Mouse (Mus musculus) heart, adult 2 months (tissue): ENCODE measurements around the gene Gmds. TPM values are rescaled to one million over a fixed set of nuclear protein-coding genes. Genes with fewer than 3 reads are reported as not detected.
A peak's percentile ranks its signal among the peaks of the same experiment; 100 is the strongest.

Experiments
- DNase-seq, 2 experiments: peaks; one replicate each; pipeline ENCODE4 v3.0.0; 2021
- H3K27ac ChIP-seq: fragments of 200-600 bp; 2 replicates; pipeline ENCODE4 v1.8.1; 2022
- H3K27me3 ChIP-seq: fragments of 200-500 bp; 2 replicates; pipeline ENCODE4 v1.6.1; 2012; ENCODE audit warnings: mild to moderate bottlenecking, low read length, inconsistent platforms, mixed read lengths; ENCODE audit not compliant: control insufficient read depth, insufficient read depth
- H3K36me3 ChIP-seq: fragments of 200-500 bp; 2 replicates; pipeline ENCODE4 v1.6.1; 2012; ENCODE audit warnings: low read length, inconsistent platforms; ENCODE audit not compliant: control insufficient read depth, insufficient read depth
- H3K4me1 ChIP-seq: fragments of 200-500 bp; 2 replicates; pipeline ENCODE4 v1.6.1; 2011; ENCODE audit warnings: low read length; ENCODE audit not compliant: control insufficient read depth, insufficient read depth
- H3K4me3 ChIP-seq: fragments of 200-600 bp; 2 replicates; pipeline ENCODE4 v1.8.1; 2022
- H3K79me2 ChIP-seq: fragments of 200-500 bp; replicated peaks from 2 replicates; pipeline ENCODE4 v1.6.1; 2012; ENCODE audit warnings: mild to moderate bottlenecking, inconsistent platforms, low read length, moderate library complexity, mixed read lengths; ENCODE audit not compliant: control insufficient read depth, insufficient read depth
- H3K9ac ChIP-seq: fragments of 200-500 bp; 2 replicates; pipeline ENCODE4 v1.6.1; 2012; ENCODE audit warnings: low read depth, mild to moderate bottlenecking, control low read depth, inconsistent platforms, low read length, mixed read lengths
- CTCF ChIP-seq: fragments of 200-600 bp; IDR thresholded peaks from 2 replicates; pipeline ENCODE4 v1.8.1; 2022; ENCODE audit warnings: antibody characterized with exemption, mild to moderate bottlenecking, moderate library complexity
- EP300 ChIP-seq: fragments of 200-500 bp; IDR thresholded peaks from 2 replicates; pipeline ENCODE4 v1.6.1; 2011; ENCODE audit warnings: low read depth, low read length, control low read depth; ENCODE audit not compliant: insufficient read depth
- POLR2A ChIP-seq: fragments of 200-500 bp; IDR thresholded peaks from 2 replicates; pipeline ENCODE4 v1.6.1; 2011; ENCODE audit warnings: mild to moderate bottlenecking, low read depth, low read length, control low read depth; ENCODE audit not compliant: insufficient read depth
- WGBS: fragments of 180-500 bp; shearing (Covaris S2); methylation state at CpG from one replicate; pipeline ENCODE4 v1.1.7; 2018; 5-methylcytosine and 5-hydroxymethylcytosine counted together
- intact Hi-C: fragments of 180-260 bp; cut with DNase I; formaldehyde crosslinking; loops from one replicate; pipeline ENCODE4 v1.15.1; 2025
- polyA plus RNA-seq: library from polyadenylated mRNA; depleted of rRNA; stranded (reverse); fragments of >200 nt; gene quantifications from 2 replicates; pipeline ENCODE4 v1.2.3, GENCODE M21; 2012
- total RNA-seq, 2 experiments: library from RNA; stranded (reverse); gene quantifications; 2 replicates each; pipeline ENCODE4 v1.2.3; 2021

Gene Gmds
- total and polyA plus RNA-seq, 3 experiments: 4.2 to 6.0 (median 5.2) TPM

- peak overlapping the region; percentile 15; the same call in 1 of the 2 replicates for H3K27ac ChIP-seq
- peak; percentile 34; the same call in 1 of the 2 replicates for TF ChIP-seq POLR2A
- TF ChIP-seq EP300: no peak
- no peak for TF ChIP-seq CTCF
- peaks cover 8% of the 10 kb centered on the region for H3K4me1 ChIP-seq
- intact Hi-C loops: no loop called here
- H3K4me3 ChIP-seq: peak overlapping the region; percentile 41
- H3K27me3 ChIP-seq: no peaks in the 10 kb centered on the region
- H3K9ac ChIP-seq: peak overlapping the region; percentile 78
- peaks cover 3% of the 10 kb centered on the region; the same call in 1 of the 2 replicates for H3K36me3 ChIP-seq
- peak; percentile 54 to 68 for DNase-seq
- WGBS: 6% methylated on average over 16 of the region's 16 CpGs
- no peaks in the 10 kb centered on the region for H3K79me2 ChIP-seq
These were observed 517.9 kb downstream of the Gmds start for GRCm38 (mm10) chr13:31820587-31821017.

- no peak overlapping the region for H3K4me3 ChIP-seq
- H3K79me2 ChIP-seq: no peaks in the 10 kb centered on the region
- peaks cover 3% of the 10 kb centered on the region; the same call in 1 of the 2 replicates for H3K36me3 ChIP-seq
- DNase-seq: no peak
- peaks cover 8% of the 10 kb centered on the region for H3K4me1 ChIP-seq
- intact Hi-C loops: no loop called here
- no peak overlapping the region for H3K27ac ChIP-seq
- no peaks in the 10 kb centered on the region for H3K27me3 ChIP-seq
- 78% methylated on average over 14 of the region's 14 CpGs for WGBS
- H3K9ac ChIP-seq: no peak overlapping the region
- TF ChIP-seq EP300 (no peak), CTCF (no peak), POLR2A (no peak)
These were observed 518.7 kb downstream of the Gmds start for GRCm38 (mm10) chr13:31819664-31820405.

GRCm38 (mm10) chr13:31818337-31818736, 520.2 kb downstream of the Gmds start:
- no peak overlapping the region for H3K4me3 ChIP-seq
- no peak for DNase-seq
- H3K27ac ChIP-seq: no peak overlapping the region
- no peaks in the 10 kb centered on the region for H3K27me3 ChIP-seq
- TF ChIP-seq EP300 (no peak), POLR2A (no peak), CTCF (no peak)
- intact Hi-C loops: no loop called here
- H3K79me2 ChIP-seq: no peaks in the 10 kb centered on the region
- whole genome bisulfite sequencing: 70% methylated on average over 7 of the region's 7 CpGs
- H3K36me3 ChIP-seq: peaks cover 3% of the 10 kb centered on the region; the same call in 1 of the 2 replicates
- peaks cover 8% of the 10 kb centered on the region for H3K4me1 ChIP-seq
- H3K9ac ChIP-seq: no peak overlapping the region

- no peak overlapping the region; the same call in none of the 2 replicates for H3K27ac ChIP-seq
- no peak overlapping the region for H3K9ac ChIP-seq
- peaks cover 2% of the 10 kb centered on the region for H3K4me1 ChIP-seq
- intact Hi-C loops: no loop called here
- H3K4me3 ChIP-seq: no peak overlapping the region
- 64% methylated on average over 15 of the region's 15 CpGs for WGBS
- H3K27me3 ChIP-seq: peaks cover 8% of the 10 kb centered on the region
- TF ChIP-seq CTCF (no peak), EP300 (no peak), POLR2A (no peak)
- H3K36me3 ChIP-seq: no peaks in the 10 kb centered on the region
- DNase-seq: no peak
- no peaks in the 10 kb centered on the region for H3K79me2 ChIP-seq
These were observed 523.0 kb downstream of the Gmds start for GRCm38 (mm10) chr13:31815383-31816003.

- H3K9ac ChIP-seq: no peak overlapping the region
- peaks cover 14% of the 10 kb centered on the region for H3K27me3 ChIP-seq
- DNase-seq: no peak
- no peak overlapping the region for H3K27ac ChIP-seq
- H3K4me1 ChIP-seq: no peaks in the 10 kb centered on the region
- TF ChIP-seq POLR2A (no peak), EP300 (no peak), CTCF (no peak)
- H3K36me3 ChIP-seq: no peaks in the 10 kb centered on the region
- 89% methylated on average over 2 of the region's 2 CpGs for WGBS
- intact Hi-C loops: no loop called here
- H3K79me2 ChIP-seq: no peaks in the 10 kb centered on the region; the same call in 1 of the 2 replicates
- H3K4me3 ChIP-seq: no peak overlapping the region
These were observed 525.8 kb downstream of the Gmds start for GRCm38 (mm10) chr13:31812701-31813100.
